ENCODE assay signal across 24 mouse cellular contexts in genomic region chr1:152384589-152384988, GRCm38 (mm10). TPM values are rescaled to one million over a fixed set of nuclear protein-coding genes. Genes with fewer than 3 reads are reported as not detected.
"Had no signal": no experiment of that assay in that cellular context is flagged by ENCODE, and none has a peak within 500 bp of the region (broad histone marks: within the 10 kb centered on the region; RNA-seq: fewer than 3 reads in every experiment).

No protein-coding gene starts in this region.

- ATAC-seq: intestine, embryonic 16.5 days; midbrain, embryonic 13.5 days; midbrain, embryonic 16.5 days had no signal

- H3K27ac ChIP-seq: kidney, embryonic 15.5 days; left cerebral cortex, adult 2 months; liver, embryonic 14.5 days; midbrain, embryonic 10.5 days; midbrain, embryonic 13.5 days; neural tube, embryonic 13.5 days; stomach, embryonic 15.5 days had no signal

- H3K4me2 ChIP-seq: kidney, embryonic 15.5 days; midbrain, embryonic 13.5 days; neural tube, embryonic 13.5 days; stomach, embryonic 15.5 days had no signal

- DNase-seq: kidney, adult 2 months; kidney, postnatal 10 days; kidney, postnatal 36 days; layer of hippocampus, postnatal 36 days; lung, adult 2 months; lung, postnatal 14 days; lung, postnatal 4 days; retina, postnatal 1 day; right cerebral cortex, postnatal 25 days; spleen, adult 18-20 months; thymus, postnatal 25 days had no signal

- H3K9ac ChIP-seq: kidney, embryonic 15.5 days; liver, embryonic 14.5 days; midbrain, embryonic 13.5 days; neural tube, embryonic 13.5 days; stomach, embryonic 15.5 days had no signal

- H3K9me3 ChIP-seq: kidney, embryonic 15.5 days; midbrain, embryonic 10.5 days; midbrain, embryonic 13.5 days; neural tube, embryonic 13.5 days; stomach, embryonic 15.5 days had no signal

- H3K4me1 ChIP-seq: stomach, embryonic 15.5 days had no signal

- H3K4me3 ChIP-seq: kidney, embryonic 15.5 days; left cerebral cortex, adult 2 months; midbrain, embryonic 10.5 days; midbrain, embryonic 13.5 days; myocyte; neural tube, embryonic 13.5 days; stomach, embryonic 15.5 days had no signal

- H3K27me3 ChIP-seq: kidney, embryonic 15.5 days; stomach, embryonic 15.5 days had no signal

RNA-seq across cellular contexts. Expression of gene Colgalt2, which starts 15.0 kb away (rescaled TPM):
- total RNA-seq: megakaryocyte progenitor cell, adult 5-6 weeks; monocyte, adult 5-6 weeks; neutrophil, adult 5-6 weeks had no signal
- polyA plus RNA-seq: myocyte had no signal
